Mouse (Mus musculus) stomach, postnatal 0 days (tissue): ENCODE data around the gene Crtc1. TPM values are rescaled to one million over a fixed set of nuclear protein-coding genes. Genes with fewer than 3 reads are reported as not detected.

Experiments used
- ATAC-seq: fragments of 200-750 bp; cut with Nextera tagmentation; 2 replicates; pipeline ENCODE4 v1.8.0; 2017; ENCODE audit not compliant: low FRiP score, low TSS enrichment
- DNase-seq: peaks from one replicate; pipeline ENCODE4 v3.0.0-alpha.2; 2016; ENCODE audit warnings: low spot score
- H3K27ac ChIP-seq: fragments of 300-500 bp; sonication (generic); replicated peaks from 2 replicates; pipeline ENCODE4 v1.5.1; 2014; ENCODE audit warnings: mild to moderate bottlenecking, control low read depth
- H3K27me3 ChIP-seq: fragments of 300-500 bp; sonication (generic); 2 replicates; pipeline ENCODE4 v1.6.1; 2014; ENCODE audit warnings: low read length; ENCODE audit not compliant: control insufficient read depth, insufficient read depth
- H3K36me3 ChIP-seq: fragments of 300-500 bp; sonication (generic); 2 replicates; pipeline ENCODE4 v1.6.1; 2014; ENCODE audit warnings: low read length, mixed read lengths; ENCODE audit not compliant: control insufficient read depth, insufficient read depth
- H3K4me1 ChIP-seq: fragments of 300-500 bp; sonication (generic); replicated peaks from 2 replicates; pipeline ENCODE4 v1.6.1; 2014; ENCODE audit warnings: antibody characterized with exemption; ENCODE audit not compliant: control insufficient read depth, insufficient read depth
- H3K4me2 ChIP-seq: fragments of 300-500 bp; sonication (generic); replicated peaks from 2 replicates; pipeline ENCODE4 v1.6.1; 2014; ENCODE audit warnings: low read depth, mild to moderate bottlenecking, control low read depth, moderate library complexity
- H3K4me3 ChIP-seq: fragments of 300-500 bp; sonication (generic); 2 replicates; pipeline ENCODE4 v1.5.1; 2014; ENCODE audit warnings: low read depth, low read length, control low read depth
- H3K9ac ChIP-seq: fragments of 300-500 bp; sonication (generic); 2 replicates; pipeline ENCODE4 v1.6.1; 2014; ENCODE audit warnings: mild to moderate bottlenecking, low read length, control low read depth, mixed read lengths
- H3K9me3 ChIP-seq: fragments of 300-500 bp; sonication (generic); 2 replicates; pipeline ENCODE4 v1.6.1; 2016; ENCODE audit warnings: low read length; ENCODE audit not compliant: control insufficient read depth
- CTCF ChIP-seq: IDR thresholded peaks from 2 replicates; pipeline ENCODE4 v1.5.1; 2016; ENCODE audit warnings: antibody characterized with exemption, low read depth, mild to moderate bottlenecking, moderate library complexity
- EP300 ChIP-seq: optimal IDR thresholded peaks from 2 replicates; pipeline ENCODE3; 2016; ENCODE audit warnings: antibody characterized with exemption
- WGBS: fragments of 180-500 bp; shearing (Covaris S2); extraction: QIAGEN DNeasy Blood & Tissue Kit; methylation state at CpG from one replicate; pipeline ENCODE4 v1.1.7; 2014; 5-methylcytosine and 5-hydroxymethylcytosine counted together
- polyA plus RNA-seq: library from polyadenylated mRNA; unstranded; fragments of >200 nt; fragmentation: Nextera tagmentation; extraction: Ambion mirVana; gene quantifications from 2 replicates; pipeline ENCODE4 v1.2.1, GENCODE M21; 2015

The Crtc1 gene
- polyA plus RNA-seq, 1 experiment from 2014 or later = 8.0 TPM

- ATAC-seq (no peak), DNase-seq (no peak)
- H3K9me3 ChIP-seq = no peaks in the 10 kb centered on the region
- H3K4me3 ChIP-seq = no peak overlapping the region
- H3K27ac ChIP-seq = no peak overlapping the region
- H3K9ac ChIP-seq = no peak overlapping the region
- WGBS = 72% methylated on average over 9 of the region's 9 CpGs
- H3K4me2 ChIP-seq = no peak overlapping the region
- no peaks in the 10 kb centered on the region for H3K36me3 ChIP-seq
- no peaks in the 10 kb centered on the region for H3K27me3 ChIP-seq
- H3K4me1 ChIP-seq = no peaks in the 10 kb centered on the region
- no peak for TF ChIP-seq EP300
- no peak for TF ChIP-seq CTCF
Measured at GRCm38 (mm10) chr8:70460606-70461005, 21.2 kb upstream of the Crtc1 start.

- Histone ChIP-seq H3K27me3 (no peaks in the 10 kb centered on the region), H3K4me1 (no peaks in the 10 kb centered on the region), H3K9ac (no peak overlapping the region), H3K4me3 (no peak overlapping the region), H3K4me2 (no peak overlapping the region), H3K9me3 (no peaks in the 10 kb centered on the region), H3K27ac (no peak overlapping the region), H3K36me3 (no peaks in the 10 kb centered on the region)
- DNase-seq (no peak), ATAC-seq (no peak)
- 89% methylated on average over 5 of the region's 5 CpGs for WGBS
- TF ChIP-seq CTCF (no peak), EP300 (no peak)
Measured at GRCm38 (mm10) chr8:70460199-70460598, 20.8 kb upstream of the Crtc1 start.

- no peak for DNase-seq
- no peak overlapping the region for H3K27ac ChIP-seq
- TF ChIP-seq CTCF (peak; percentile 35), EP300 (no peak)
- no peaks in the 10 kb centered on the region for H3K4me1 ChIP-seq
- H3K4me3 ChIP-seq = no peak overlapping the region
- H3K9ac ChIP-seq = no peak overlapping the region
- WGBS = 100% methylated on average over 2 of the region's 2 CpGs
- H3K4me2 ChIP-seq = no peak overlapping the region
- H3K27me3 ChIP-seq = no peaks in the 10 kb centered on the region
- H3K36me3 ChIP-seq = no peaks in the 10 kb centered on the region
- ATAC-seq = no peak
- no peaks in the 10 kb centered on the region for H3K9me3 ChIP-seq
Measured at GRCm38 (mm10) chr8:70459636-70460035, 20.3 kb upstream of the Crtc1 start.

GRCm38 (mm10) chr8:70458462-70458861 lies 19.1 kb upstream of the Crtc1 start:
- Histone ChIP-seq H3K4me1 (no peaks in the 10 kb centered on the region; the same call in 1 of the 2 replicates), H3K36me3 (no peaks in the 10 kb centered on the region), H3K27me3 (no peaks in the 10 kb centered on the region), H3K9ac (no peak overlapping the region), H3K4me2 (no peak overlapping the region), H3K9me3 (no peaks in the 10 kb centered on the region), H3K4me3 (no peak overlapping the region), H3K27ac (no peak overlapping the region)
- WGBS = 70% methylated on average over 3 of the region's 3 CpGs
- DNase-seq = no peak
- TF ChIP-seq EP300 (no peak), CTCF (no peak)
- no peak for ATAC-seq

GRCm38 (mm10) chr8:70457882-70458281 lies 18.5 kb upstream of the Crtc1 start:
- H3K4me1 ChIP-seq = no peaks in the 10 kb centered on the region; the same call in 1 of the 2 replicates
- no peaks in the 10 kb centered on the region for H3K9me3 ChIP-seq
- no peak overlapping the region for H3K27ac ChIP-seq
- no peak overlapping the region for H3K4me3 ChIP-seq
- H3K4me2 ChIP-seq = no peak overlapping the region
- H3K36me3 ChIP-seq = no peaks in the 10 kb centered on the region
- TF ChIP-seq EP300 = no peak
- TF ChIP-seq CTCF = no peak
- no peaks in the 10 kb centered on the region for H3K27me3 ChIP-seq
- DNase-seq (no peak), ATAC-seq (no peak)
- WGBS = 86% methylated on average over 6 of the region's 6 CpGs
- H3K9ac ChIP-seq = no peak overlapping the region

GRCm38 (mm10) chr8:70456996-70457395 lies 17.6 kb upstream of the Crtc1 start:
- H3K9me3 ChIP-seq = no peaks in the 10 kb centered on the region
- no peak overlapping the region for H3K4me3 ChIP-seq
- no peak overlapping the region for H3K27ac ChIP-seq
- ATAC-seq (no peak; the same call in 1 of the 2 replicates), DNase-seq (no peak)
- TF ChIP-seq CTCF = no peak
- no peak for TF ChIP-seq EP300
- H3K4me2 ChIP-seq = no peak overlapping the region
- WGBS = 80% methylated on average over 1 of the region's 1 CpGs
- H3K27me3 ChIP-seq = no peaks in the 10 kb centered on the region
- 0 out of 2 replicates have a peak, but pooled peaks cover 4% of the 10 kb centered on the region for H3K36me3 ChIP-seq
- no peaks in the 10 kb centered on the region; the same call in 1 of the 2 replicates for H3K4me1 ChIP-seq
- no peak overlapping the region for H3K9ac ChIP-seq
